Mouse (Mus musculus): ENCODE results near the gene Olfr315. TPM values are rescaled to one million over a fixed set of nuclear protein-coding genes. Genes with fewer than 3 reads are reported as not detected.

The Olfr315 gene
- not detected in 2 replicates for polyA plus RNA-seq (2012; rRNA removed)

DNA sequence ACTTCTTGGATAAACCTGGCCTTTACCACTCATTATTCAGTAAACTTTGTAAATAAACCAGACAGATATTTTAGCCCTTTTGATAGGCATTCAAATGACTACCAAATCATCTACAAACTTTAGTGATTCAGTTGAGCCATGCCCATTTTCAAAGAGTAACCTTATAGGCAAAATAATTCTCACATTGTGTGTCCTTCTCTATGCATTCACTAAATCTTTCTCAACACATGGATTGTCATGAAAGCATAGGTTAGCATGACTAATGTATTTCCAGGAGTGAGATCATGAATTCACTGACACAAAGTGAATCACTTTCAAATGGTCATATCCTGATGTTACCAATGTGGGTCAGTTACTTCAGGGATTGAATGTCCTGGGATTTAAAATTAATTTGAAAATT lies at the start of gene Olfr315:
Olfr315 (plus strand) TSS at position 301 of the 400 bp plus-strand sequence.

DNA sequence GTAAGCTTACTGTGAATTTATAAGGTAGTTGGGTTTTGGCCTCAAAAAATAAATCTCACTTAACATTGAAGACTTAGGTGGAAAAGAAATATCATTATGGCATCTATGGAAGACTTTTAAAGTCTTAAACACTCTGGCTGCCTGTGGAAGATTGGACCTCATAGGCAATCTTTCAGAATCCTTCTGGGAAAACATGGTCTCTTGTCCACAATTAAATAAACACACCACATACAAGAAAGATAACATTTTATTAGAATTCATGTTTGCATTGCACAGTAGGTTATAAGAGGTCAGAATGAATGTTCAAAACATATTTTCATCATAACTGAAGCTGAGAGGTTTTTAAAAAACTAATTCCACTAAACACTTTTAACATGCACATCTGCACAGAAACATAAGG lies 49.1 kb upstream of the Olfr315 start, which contains the start of gene Olfr318:
Olfr318 (minus strand) TSS at position 101 of the 400 bp plus-strand sequence.

DNA sequence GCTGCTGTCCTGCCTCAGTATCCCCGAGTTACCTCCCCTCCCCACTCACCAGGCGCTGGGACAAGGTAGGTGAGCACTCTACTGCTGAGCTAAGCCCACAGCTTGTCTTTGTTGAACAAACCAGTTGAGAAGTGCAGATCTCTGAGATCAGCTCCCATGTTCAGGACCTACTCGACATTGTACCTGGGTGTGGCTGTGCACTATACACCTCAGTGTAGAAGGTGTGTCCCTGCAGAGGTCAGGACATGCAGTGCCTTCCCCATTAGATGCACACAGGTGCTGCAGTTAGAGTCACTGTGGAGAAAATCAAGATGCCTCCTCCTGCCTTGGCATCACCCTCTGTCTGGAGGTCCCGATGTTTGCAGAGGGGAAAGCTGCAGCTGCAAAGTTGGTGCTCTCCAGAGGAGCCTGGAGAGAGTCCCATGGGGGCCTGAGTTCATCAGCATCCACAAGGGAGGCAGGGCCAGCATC lies 34.2 kb upstream of the Olfr315 start, which contains the start of gene Olfr317:
Olfr317 (minus strand) TSS at position 421 of the 471 bp plus-strand sequence.

GRCm38 (mm10) chr11:58752434-58752833 lies 20.6 kb upstream of the Olfr315 start, which contains the start of gene Olfr316:
Gene Olfr316, plus strand, starts transcription at chr11:58752734.

DNA sequence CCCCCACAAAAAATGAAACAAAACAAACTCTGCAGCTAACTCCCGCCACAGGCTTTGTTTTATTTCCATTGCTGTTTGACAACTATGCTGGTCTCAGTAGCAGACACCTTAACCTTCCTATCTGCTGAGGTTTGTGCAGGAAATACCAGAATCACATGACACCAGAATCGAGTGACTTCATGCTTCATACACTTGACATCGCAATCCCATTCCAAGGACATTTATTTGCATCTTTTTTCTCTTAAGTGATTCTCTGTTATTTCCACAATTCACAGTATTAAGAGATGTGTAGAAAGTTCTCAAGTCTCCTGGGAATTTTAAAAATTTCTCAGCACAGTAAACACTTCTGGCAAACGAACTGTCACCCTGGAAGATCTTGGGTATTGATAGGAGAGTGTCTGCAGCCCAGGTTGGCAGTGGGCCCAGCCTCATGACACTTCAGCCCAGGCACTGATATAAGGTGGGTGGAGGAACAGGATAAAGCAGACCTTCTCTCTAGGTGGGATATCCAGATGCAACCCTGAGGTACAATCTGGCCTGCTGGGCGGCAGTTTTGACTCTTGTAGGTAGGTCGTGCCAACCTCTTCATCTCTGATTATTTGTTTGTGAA lies 9.6 kb downstream of the Olfr315 start, which contains the start of gene Olfr314:
Olfr314 (plus strand) TSS at position 473 of the 610 bp plus-strand sequence.

DNA sequence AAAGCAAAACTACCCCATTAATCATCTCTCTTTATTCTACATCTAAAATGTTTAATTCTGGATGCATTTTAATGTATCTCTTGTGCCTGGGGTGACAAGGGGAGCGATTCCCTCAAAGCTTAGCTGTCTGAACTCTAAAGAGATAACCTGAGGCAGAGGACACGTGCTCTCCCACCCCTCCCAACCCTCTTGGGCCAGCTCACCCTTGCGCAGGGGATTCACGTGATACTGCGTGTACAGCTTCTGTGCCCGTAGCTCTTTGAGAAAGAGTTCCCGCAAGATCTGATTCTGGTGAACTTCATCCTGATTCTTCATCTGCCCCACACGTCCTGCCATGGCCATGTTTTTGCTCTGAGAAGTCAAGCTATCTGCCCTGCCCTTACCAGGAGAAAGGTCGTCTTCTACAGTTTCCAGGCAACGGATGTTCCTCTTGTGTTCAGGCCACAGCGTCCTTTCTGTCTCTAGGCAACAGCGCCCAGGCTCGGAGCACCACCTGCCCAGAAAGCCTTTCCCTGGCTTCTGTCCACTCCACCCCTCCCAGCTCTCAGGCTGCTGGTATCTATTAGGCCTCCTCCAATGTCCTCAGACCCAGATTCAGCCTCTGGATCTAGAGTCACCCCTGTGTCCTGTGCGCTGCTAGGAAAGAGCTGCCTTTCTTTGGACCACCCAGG lies 28.7 kb downstream of the Olfr315 start, which contains the start of gene Fam183b:
Fam183b (minus strand) TSS at position 403 of the 671 bp plus-strand sequence.

GRCm38 (mm10) chr11:58814700-58815099 lies 41.7 kb downstream of the Olfr315 start, which contains the start of gene Olfr313:
Gene Olfr313, plus strand, starts transcription at chr11:58815000.

GRCm38 (mm10) chr11:58828937-58829336 lies 55.9 kb downstream of the Olfr315 start, which contains the start of gene Olfr312:
Gene Olfr312, plus strand, starts transcription at chr11:58829237.

Other genes with a start within 250 kb of the Olfr315 start
- gene Olfr330, start 238.4 kb upstream of the Olfr315 start, polyA plus RNA-seq (2012; rRNA removed), result not detected in 2 replicates
- not detected in 2 replicates for gene Olfr329-ps, start 226.8 kb upstream of the Olfr315 start, polyA plus RNA-seq (2012; rRNA removed)
- gene Olfr328, start 217.6 kb upstream of the Olfr315 start, polyA plus RNA-seq (2012; rRNA removed), result not detected in 2 replicates
- gene Olfr224, start 202.6 kb upstream of the Olfr315 start, polyA plus RNA-seq (2012; rRNA removed), result not detected in 2 replicates
- gene Olfr325, start 195.5 kb upstream of the Olfr315 start, polyA plus RNA-seq (2012; rRNA removed), result not detected in 2 replicates
- not detected in 2 replicates for gene Olfr324, start 178.1 kb upstream of the Olfr315 start, polyA plus RNA-seq (2012; rRNA removed)
- not detected in 2 replicates for gene 2210407C18Rik, start 157.1 kb upstream of the Olfr315 start, polyA plus RNA-seq (2012; rRNA removed)
- gene Olfr323, start 142.7 kb upstream of the Olfr315 start, polyA plus RNA-seq (2012; rRNA removed), result not detected in 2 replicates
- gene Trim58, start 132.7 kb upstream of the Olfr315 start, polyA plus RNA-seq (2012; rRNA removed), result 8.3 and 10.1 TPM in 2 replicates
- gene Olfr322, start 114.4 kb upstream of the Olfr315 start, polyA plus RNA-seq (2012; rRNA removed), result 0.03 TPM in 2 replicates
- not detected in 2 replicates for gene Olfr320, start 92.1 kb upstream of the Olfr315 start, polyA plus RNA-seq (2012; rRNA removed)
- not detected in 2 replicates for gene Olfr319, start 74.0 kb upstream of the Olfr315 start, polyA plus RNA-seq (2012; rRNA removed)
- not detected in 2 replicates for gene Olfr318, start 49.2 kb upstream of the Olfr315 start, polyA plus RNA-seq (2012; rRNA removed)
- gene Olfr317, start 34.0 kb upstream of the Olfr315 start, polyA plus RNA-seq (2012; rRNA removed), result not detected in 2 replicates
- gene Olfr316, start 20.5 kb upstream of the Olfr315 start, polyA plus RNA-seq (2012; rRNA removed), result not detected in 2 replicates
- not detected in 2 replicates for gene Olfr314, start 9.8 kb downstream of the Olfr315 start, polyA plus RNA-seq (2012; rRNA removed)
- gene Fam183b, start 28.8 kb downstream of the Olfr315 start, polyA plus RNA-seq (2012; rRNA removed), result 0.07 TPM in 1 of 2 replicates, not detected in the other
- gene Olfr313, start 41.8 kb downstream of the Olfr315 start, polyA plus RNA-seq (2012; rRNA removed), result not detected in 2 replicates
- not detected in 2 replicates for gene Olfr312, start 56.0 kb downstream of the Olfr315 start, polyA plus RNA-seq (2012; rRNA removed)
- gene Olfr311, start 66.1 kb downstream of the Olfr315 start, polyA plus RNA-seq (2012; rRNA removed), result not detected in 2 replicates
- 2.5 and 2.6 TPM in 2 replicates for gene Gm12258, start 74.0 kb downstream of the Olfr315 start, polyA plus RNA-seq (2012; rRNA removed)
- gene 2810021J22Rik, start 94.0 kb downstream of the Olfr315 start, polyA plus RNA-seq (2012; rRNA removed), result 1.6 and 1.8 TPM in 2 replicates
- 4.9 and 5.1 TPM in 2 replicates for gene Zfp39, start 131.0 kb downstream of the Olfr315 start, polyA plus RNA-seq (2012; rRNA removed)
- gene Btnl10, start 144.7 kb downstream of the Olfr315 start, polyA plus RNA-seq (2012; rRNA removed), result 17.3 and 19.1 TPM in 2 replicates
- 67.3 and 77.9 TPM in 2 replicates for gene Rnf187, start 165.7 kb downstream of the Olfr315 start, polyA plus RNA-seq (2012; rRNA removed)
- gene Hist3h2ba, start 175.7 kb downstream of the Olfr315 start, polyA plus RNA-seq (2012; rRNA removed), result 13.3 and 15.4 TPM in 2 replicates
- gene Hist3h2a, start 181.5 kb downstream of the Olfr315 start, polyA plus RNA-seq (2012; rRNA removed), result 9.3 and 10.1 TPM in 2 replicates
- gene Trim17, start 181.5 kb downstream of the Olfr315 start, polyA plus RNA-seq (2012; rRNA removed), result 0.05 and 0.09 TPM in 2 replicates
- gene Trim11, start 204.9 kb downstream of the Olfr315 start, polyA plus RNA-seq (2012; rRNA removed), result 7.3 and 8.5 TPM in 2 replicates

Data from liver, embryonic 14 days (tissue).